Mouse (Mus musculus) T-cell, adult 66 days (primary cell): ENCODE data around the gene Atf3. TPM values are rescaled to one million over a fixed set of nuclear protein-coding genes. Genes with fewer than 3 reads are reported as not detected.

Experiments
- total RNA-seq, 2 experiments: library from RNA; stranded (reverse); gene quantifications; 3 replicates in 1 of 2; 4 replicates in 1 of 2; pipeline ENCODE4 v1.2.4; 2023

Atf3 gene
- 1 to 10 TPM; 1.7 to 4.8 TPM for total RNA-seq

DNA sequence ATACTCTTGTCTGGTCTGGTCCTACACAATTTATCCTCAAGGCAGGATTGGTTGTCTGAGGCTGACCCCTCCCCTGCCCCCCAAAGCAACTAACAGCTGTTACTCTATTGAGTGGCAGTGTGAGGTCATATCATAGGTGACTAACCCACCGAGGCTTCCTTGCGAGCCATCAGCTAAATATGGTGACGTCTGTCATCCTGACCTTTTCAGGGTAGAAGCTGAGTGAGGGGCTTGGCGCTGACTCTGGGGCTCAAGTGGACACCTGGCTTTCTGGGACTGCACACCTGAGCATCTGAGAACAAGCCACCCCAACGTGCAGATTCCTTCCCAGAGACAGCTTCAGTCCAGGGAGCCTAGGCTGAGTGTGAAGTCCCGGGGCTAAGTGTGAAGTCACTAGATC is at the start of gene Atf3:
TSS of gene Atf3 (minus strand) at position 101 of the 400 bp plus-strand sequence.

DNA sequence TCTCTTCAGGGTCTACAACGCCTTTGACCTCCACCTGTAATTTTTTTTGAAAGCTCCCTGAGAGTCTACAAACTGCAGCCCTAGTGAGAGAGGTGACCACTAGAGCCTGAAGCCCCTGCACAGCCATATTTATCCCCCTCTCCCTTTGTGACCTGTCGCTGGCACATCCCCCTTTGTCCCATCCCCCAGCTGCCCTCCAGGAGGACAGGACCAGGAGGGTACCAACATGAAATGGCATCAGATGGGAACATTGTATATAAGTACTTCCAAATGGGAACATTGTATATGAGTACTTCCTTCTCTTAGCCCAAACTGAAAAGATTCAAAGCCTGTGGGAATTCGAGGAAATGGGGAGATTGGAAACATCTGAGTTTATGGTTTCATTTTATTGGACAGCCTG is 53.1 kb downstream of the Atf3 start, which contains the start of gene Fam71a:
TSS of gene Fam71a (minus strand) at position 101 of the 400 bp plus-strand sequence.

Other genes starting within 250 kb of the Atf3 start
- not detected for gene Vash2, start 238.7 kb downstream of the Atf3 start, total RNA-seq
- gene Flvcr1, start 191.9 kb downstream of the Atf3 start, total RNA-seq = 10 to 100 TPM; 26.9 to 32.4 TPM
- not detected for gene Spata45, start 181.4 kb downstream of the Atf3 start, total RNA-seq
- 10 to 100 TPM; 10.0 to 10.1 TPM for gene Tatdn3, start 155.1 kb downstream of the Atf3 start, total RNA-seq
- 1 to 10 TPM; 1.3 to 3.0 TPM for gene Nsl1, start 155.0 kb downstream of the Atf3 start, total RNA-seq
- not detected for gene Batf3, start 120.2 kb downstream of the Atf3 start, total RNA-seq
- gene Fam71a, start 53.2 kb downstream of the Atf3 start, total RNA-seq = not detected
- 10 to 100 TPM; 11.7 to 14.7 TPM for gene Nenf, start 100.2 kb upstream of the Atf3 start, total RNA-seq
- gene Tmem206, start 107.9 kb upstream of the Atf3 start, total RNA-seq = 10 to 100 TPM in 1 of 2 experiments, 1 to 10 TPM in 1; 8.6 to 10.2 TPM
- gene Ppp2r5a, start 185.2 kb upstream of the Atf3 start, total RNA-seq = 100 to 1,000 TPM; 318 to 323 TPM